Mouse (Mus musculus) heart, embryonic 12.5 days (tissue): ENCODE measurements at regions not wholly inside any gene's neighbourhood (a gene's known extent, or its start where the extent isn't known, plus 50 kb on each side); places are given as distances from the start of the nearest gene placed in this dataset.

Source experiments
- ATAC-seq: fragments of 200-750 bp; cut with Nextera tagmentation; 2 replicates; pipeline ENCODE4 v1.8.0; 2017; ENCODE audit warnings: moderate TSS enrichment, moderate library complexity; ENCODE audit not compliant: insufficient number of reproducible peaks, low FRiP score
- H3K27ac ChIP-seq: fragments of 300-500 bp; sonication (generic); 2 replicates; pipeline ENCODE4 v1.5.1; 2016; ENCODE audit warnings: mild to moderate bottlenecking, moderate library complexity; ENCODE audit not compliant: poor library complexity, severe bottlenecking
- H3K27me3 ChIP-seq: fragments of 300-500 bp; sonication (generic); replicated peaks from 2 replicates; pipeline ENCODE4 v1.6.1; 2016; ENCODE audit warnings: mild to moderate bottlenecking, moderate library complexity
- H3K36me3 ChIP-seq: fragments of 300-500 bp; sonication (generic); 2 replicates; pipeline ENCODE4 v1.6.1; 2016; ENCODE audit warnings: mild to moderate bottlenecking, moderate library complexity
- H3K4me1 ChIP-seq: fragments of 300-500 bp; sonication (generic); replicated peaks from 2 replicates; pipeline ENCODE4 v1.6.1; 2016; ENCODE audit warnings: mild to moderate bottlenecking
- H3K4me2 ChIP-seq: fragments of 300-500 bp; sonication (generic); 2 replicates; pipeline ENCODE4 v1.6.1; 2016; ENCODE audit warnings: mild to moderate bottlenecking, moderate library complexity
- H3K4me3 ChIP-seq: fragments of 300-500 bp; sonication (generic); 2 replicates; pipeline ENCODE4 v1.5.1; 2016; ENCODE audit warnings: mild to moderate bottlenecking
- H3K9ac ChIP-seq: fragments of 300-500 bp; sonication (generic); 2 replicates; pipeline ENCODE4 v1.6.1; 2016; ENCODE audit warnings: mild to moderate bottlenecking, moderate library complexity
- H3K9me3 ChIP-seq: fragments of 300-500 bp; sonication (generic); replicated peaks from 2 replicates; pipeline ENCODE4 v1.6.1; 2016; ENCODE audit warnings: mild to moderate bottlenecking, moderate library complexity
- WGBS: fragments of 180-500 bp; shearing (Covaris S2); methylation state at CpG from one replicate; pipeline ENCODE4 v1.1.7; 2016; 5-methylcytosine and 5-hydroxymethylcytosine counted together

DNA sequence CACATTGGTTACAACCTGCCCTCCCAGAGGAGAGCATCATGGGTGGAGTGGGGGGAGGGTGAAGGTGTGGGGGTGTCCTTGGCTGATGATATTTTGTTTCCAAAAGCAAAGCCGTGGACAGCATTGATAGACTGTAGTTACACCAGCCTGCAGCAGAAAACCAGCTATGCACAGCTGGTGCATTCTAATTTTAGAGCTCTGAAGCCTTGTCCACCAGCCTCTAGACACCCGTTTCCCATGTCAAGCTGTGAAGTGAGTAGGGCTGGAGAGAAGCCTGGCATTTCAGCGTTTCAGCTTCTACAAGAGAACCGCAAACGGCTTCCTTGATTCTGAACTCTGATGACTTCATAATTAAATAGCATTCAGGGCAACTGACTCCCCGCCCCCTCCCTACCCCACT lies 310.7 kb upstream of the Rorb start:
- Histone ChIP-seq H3K27me3 (no peaks in the 10 kb centered on the region), H3K27ac (peak overlapping the region; percentile 47), H3K36me3 (no peaks in the 10 kb centered on the region), H3K4me3 (no peak overlapping the region), H3K4me2 (peak overlapping the region; percentile 31; the same call in 1 of the 2 replicates), H3K9me3 (no peaks in the 10 kb centered on the region), H3K4me1 (0 out of 2 replicates have a peak, but pooled peaks cover 4% of the 10 kb centered on the region), H3K9ac (no peak overlapping the region)
- no peak for ATAC-seq
- 34% methylated on average over 6 of the region's 6 CpGs for WGBS
